10 mouse cellular contexts compared by ENCODE assay signal in the genomic region with DNA sequence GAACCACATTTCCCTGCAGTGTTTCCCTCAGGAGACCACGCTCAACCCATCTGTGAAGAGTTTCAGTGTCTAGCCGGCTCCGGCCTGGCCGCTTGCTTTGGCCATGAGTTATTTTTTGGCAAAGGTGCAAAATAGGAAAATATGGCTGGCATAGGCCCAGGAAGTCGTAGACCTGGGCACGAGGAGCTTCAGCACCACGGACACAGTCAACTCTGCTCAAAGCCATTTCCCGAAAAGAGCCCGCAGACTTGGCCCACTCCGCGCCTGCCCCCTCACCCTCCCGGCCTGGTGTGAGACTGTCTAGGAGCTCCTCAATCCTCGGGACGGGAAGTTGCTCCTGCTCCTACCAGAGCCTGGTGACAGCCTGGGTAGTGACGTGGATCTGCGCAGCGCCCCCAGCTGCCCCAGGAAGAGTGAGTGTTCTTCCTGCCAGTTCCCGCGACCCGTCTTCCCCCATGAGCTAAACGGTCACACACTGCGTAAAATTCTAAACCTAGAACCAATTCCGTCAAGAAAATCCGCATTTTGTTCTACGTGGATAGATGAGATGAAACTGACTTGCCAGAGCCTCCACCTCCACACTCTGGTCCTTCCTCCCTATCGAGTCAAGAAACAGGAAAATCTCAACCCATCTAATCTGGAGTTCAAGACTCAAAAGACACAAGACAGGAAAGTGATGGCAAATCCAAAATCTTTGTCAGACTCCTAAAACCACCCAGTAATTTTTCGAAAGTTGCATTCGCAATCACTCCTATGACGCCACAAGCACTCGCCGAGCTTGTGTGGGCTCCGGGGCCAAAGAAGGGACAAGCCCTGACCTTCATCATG. TPM values are rescaled to one million over a fixed set of nuclear protein-coding genes. Genes with fewer than 3 reads are reported as not detected.
DNase-seq lines count a peak whose midpoint lies in the region; ATAC-seq and TF ChIP-seq lines count a peak whose summit lies in the region.
"Had no signal": no experiment of that assay in that cellular context is flagged by ENCODE, and none has a peak within 500 bp of the region (broad histone marks: within the 10 kb centered on the region; RNA-seq: fewer than 3 reads in every experiment).

No protein-coding gene starts in this region.

- no peaks in the 10 kb centered on the region for H3K79me2 ChIP-seq in myocyte (ENCODE audit: control insufficient read depth, insufficient read depth)

- H3K9me3 ChIP-seq in heart, embryonic 16.5 days (replicated peaks; ENCODE audit: control insufficient read depth, low read length), result no peaks in the 10 kb centered on the region
- H3K9me3 ChIP-seq in kidney, postnatal 0 days (replicated peaks; ENCODE audit: low read length), result no peaks in the 10 kb centered on the region
- H3K9me3 ChIP-seq in liver, embryonic 13.5 days (replicated peaks), result no peaks in the 10 kb centered on the region

- no peaks in the 10 kb centered on the region for H3K36me3 ChIP-seq in heart, embryonic 16.5 days (ENCODE audit: control insufficient read depth, insufficient read depth)
- H3K36me3 ChIP-seq in kidney, postnatal 0 days (ENCODE audit: insufficient read depth, low read length), result no peaks in the 10 kb centered on the region
- no peaks in the 10 kb centered on the region for H3K36me3 ChIP-seq in liver, embryonic 13.5 days
- no peaks in the 10 kb centered on the region for H3K36me3 ChIP-seq in myocyte (ENCODE audit: control insufficient read depth, insufficient read depth)

- peak; percentile 63 for ATAC-seq in heart, embryonic 16.5 days (replicated peaks; ENCODE audit: extremely low read depth, insufficient read depth, low FRiP score)
- no peak; the same call in 1 of the 2 replicates for ATAC-seq in kidney, postnatal 0 days (replicated peaks; ENCODE audit: low FRiP score, low read depth)
- no peak for ATAC-seq in liver, embryonic 13.5 days (ENCODE audit: low read depth)

- peak overlapping the region; percentile 76 for H3K9ac ChIP-seq in heart, embryonic 16.5 days (ENCODE audit: low read length)
- H3K9ac ChIP-seq in kidney, postnatal 0 days (ENCODE audit: low read depth, low read length), result peak overlapping the region; percentile 29; the same call in 1 of the 2 replicates
- H3K9ac ChIP-seq in liver, embryonic 13.5 days, result peak overlapping the region; percentile 54; the same call in 1 of the 2 replicates

- TF ChIP-seq CTCF in embryonic fibroblast, embryonic 13.5 days (IDR thresholded peaks at IDR 0.05; ENCODE audit: borderline replicate concordance, insufficient read depth, low read length), result no peak; the same call in 1 of the 2 replicates
- peak; percentile 40; the same call in 1 of the 2 replicates for TF ChIP-seq CTCF in kidney, postnatal 0 days (IDR thresholded peaks at IDR 0.05; ENCODE audit: low read depth)

- peak; percentile 5 to 8 for DNase-seq in B cell, adult 2 months
- peak; percentile 15 to 21 for DNase-seq in adrenal gland, postnatal 4 days (ENCODE audit: low spot score in 2 of 2)
- DNase-seq in kidney, postnatal 0 days (ENCODE audit: low spot score), result peak; percentile 51
- no peak for DNase-seq in liver, embryonic 13.5 days
- peak; percentile 20 to 30 for DNase-seq in thymus, postnatal 36 days

- peak overlapping the region; percentile 93 for H3K4me2 ChIP-seq in heart, embryonic 16.5 days (ENCODE audit: low read depth, low read length)
- peak overlapping the region; percentile 64 for H3K4me2 ChIP-seq in kidney, postnatal 0 days (ENCODE audit: low read length)
- H3K4me2 ChIP-seq in liver, embryonic 13.5 days, result peak overlapping the region; percentile 69
- H3K4me2 ChIP-seq in myocyte (ENCODE audit: low read depth), result no peak overlapping the region

- no peak overlapping the region for H3ac ChIP-seq in myocyte (ENCODE audit: control insufficient read depth, insufficient read length)

- 4% methylated on average over 32 of the region's 32 CpGs for WGBS in heart, embryonic 16.5 days
- 10% methylated on average over 32 of the region's 32 CpGs for WGBS in kidney, postnatal 0 days
- WGBS in liver, embryonic 13.5 days (ENCODE audit: insufficient replicate concordance), result 8% methylated on average over 32 of the region's 32 CpGs

- peak overlapping the region; percentile 43 for H3K4me3 ChIP-seq in embryonic fibroblast, embryonic 13.5 days (ENCODE audit: insufficient read depth, low read length)
- H3K4me3 ChIP-seq in heart, embryonic 16.5 days (ENCODE audit: low read length), result peak overlapping the region; percentile 85
- H3K4me3 ChIP-seq in kidney, postnatal 0 days (replicated peaks; ENCODE audit: low read depth, low read length), result peak overlapping the region; percentile 44
- peak overlapping the region; percentile 61 for H3K4me3 ChIP-seq in liver, embryonic 13.5 days (replicated peaks)
- no peak overlapping the region for H3K4me3 ChIP-seq in myocyte

- H3K27me3 ChIP-seq in heart, embryonic 16.5 days (ENCODE audit: control insufficient read depth, insufficient read depth, low read length), result no peaks in the 10 kb centered on the region
- H3K27me3 ChIP-seq in kidney, postnatal 0 days (ENCODE audit: insufficient read depth, low read length), result no peaks in the 10 kb centered on the region
- peaks cover 50% of the 10 kb centered on the region for H3K27me3 ChIP-seq in liver, embryonic 13.5 days
- H3K27me3 ChIP-seq in myocyte (ENCODE audit: control insufficient read depth, insufficient read depth, insufficient read length), result no peaks in the 10 kb centered on the region

- TF ChIP-seq POLR2A in embryonic fibroblast, embryonic 13.5 days (IDR thresholded peaks at IDR 0.05; ENCODE audit: low read depth, low read length), result no peak
- TF ChIP-seq POLR2A in myocyte (IDR thresholded peaks at IDR 0.05; ENCODE audit: insufficient read length, low read depth), result no peak

- H3K27ac ChIP-seq in embryonic fibroblast, embryonic 13.5 days (ENCODE audit: insufficient read depth, low read length), result no peak overlapping the region
- peak overlapping the region; percentile 46 for H3K27ac ChIP-seq in heart, embryonic 16.5 days (ENCODE audit: low read length)
- H3K27ac ChIP-seq in kidney, postnatal 0 days, result no peak overlapping the region
- no peak overlapping the region for H3K27ac ChIP-seq in liver, embryonic 13.5 days

- H3K4me1 ChIP-seq in embryonic fibroblast, embryonic 13.5 days (ENCODE audit: control insufficient read depth, insufficient read depth, low read length), result no peaks in the 10 kb centered on the region
- H3K4me1 ChIP-seq in heart, embryonic 16.5 days (ENCODE audit: control insufficient read depth, insufficient read depth, low read length), result peaks cover 5% of the 10 kb centered on the region
- no peaks in the 10 kb centered on the region for H3K4me1 ChIP-seq in kidney, postnatal 0 days (replicated peaks; ENCODE audit: insufficient read depth, low read length)
- peaks cover 13% of the 10 kb centered on the region for H3K4me1 ChIP-seq in liver, embryonic 13.5 days (replicated peaks)

TF ChIP-seq in myocyte, 11 proteins besides CTCF, POLR2A, EP300 and RAD21:
- TF ChIP-seq MYOD1 (IDR thresholded peaks at IDR 0.05; ENCODE audit: control insufficient read depth in 1 of 3, insufficient read length in 2 of 3, low read depth in 2 of 3) (no peak), TCF3 (IDR thresholded peaks at IDR 0.05; ENCODE audit: insufficient read length, low read depth) (no peak), REST (IDR thresholded peaks at IDR 0.05; ENCODE audit: insufficient read depth, insufficient read length) (peak; percentile 14)
TF ChIP-seq in myocyte: peak in this region for 1.

RNA-seq across cellular contexts. Expression of a gene that starts 0.9 kb away (rescaled TPM):
- total RNA-seq in adrenal gland, postnatal 4 days (2021), result 1 to 10 TPM; 8.7 to 9.5 TPM
- 2.6 and 2.8 TPM in 2 replicates for polyA plus RNA-seq in embryonic fibroblast, embryonic 13.5 days (2011; ENCODE audit: insufficient read length, low read depth, missing spikeins)
- polyA plus RNA-seq in heart, embryonic 16.5 days (2015; fragmentation: Nextera tagmentation; extraction: Ambion mirVana), result 9.6 and 11.2 TPM in 2 replicates
- polyA plus RNA-seq in kidney, postnatal 0 days (2015; fragmentation: Nextera tagmentation; extraction: Ambion mirVana), result 5.9 and 6.9 TPM in 2 replicates
- 0.91 and 1.4 TPM in 2 replicates for polyA plus RNA-seq in liver, embryonic 13.5 days (2015; fragmentation: Nextera tagmentation; extraction: Ambion mirVana)
- 0.10 TPM for polyA plus RNA-seq in myocyte (2012; fragmentation: generic; extraction: Trizol)
- total RNA-seq: MEL; neutrophil, adult 5-6 weeks had no signal

RNA-seq across cellular contexts. Expression of a gene that starts 24.1 kb away (rescaled TPM):
- 10 to 100 TPM; 47.5 to 48.0 TPM for total RNA-seq in adrenal gland, postnatal 4 days (2021)
- 52.0 and 54.0 TPM in 2 replicates for polyA plus RNA-seq in embryonic fibroblast, embryonic 13.5 days (2011; ENCODE audit: insufficient read length, low read depth, missing spikeins)
- 57.5 and 66.3 TPM in 2 replicates for polyA plus RNA-seq in heart, embryonic 16.5 days (2015; fragmentation: Nextera tagmentation; extraction: Ambion mirVana)
- polyA plus RNA-seq in kidney, postnatal 0 days (2015; fragmentation: Nextera tagmentation; extraction: Ambion mirVana), result 70.3 and 75.8 TPM in 2 replicates
- 24.8 and 32.3 TPM in 2 replicates for polyA plus RNA-seq in liver, embryonic 13.5 days (2015; fragmentation: Nextera tagmentation; extraction: Ambion mirVana)
- 17.1 TPM for polyA plus RNA-seq in myocyte (2012; fragmentation: generic; extraction: Trizol)

RNA-seq across cellular contexts. Expression of a gene that starts 27.6 kb away (rescaled TPM):
- 10 to 100 TPM; 56.9 to 57.5 TPM for total RNA-seq in adrenal gland, postnatal 4 days (2021)
- 31.4 and 40.2 TPM in 2 replicates for polyA plus RNA-seq in embryonic fibroblast, embryonic 13.5 days (2011; ENCODE audit: insufficient read length, low read depth, missing spikeins)
- 22.9 and 23.9 TPM in 2 replicates for polyA plus RNA-seq in heart, embryonic 16.5 days (2015; fragmentation: Nextera tagmentation; extraction: Ambion mirVana)
- 40.9 and 43.6 TPM in 2 replicates for polyA plus RNA-seq in kidney, postnatal 0 days (2015; fragmentation: Nextera tagmentation; extraction: Ambion mirVana)
- polyA plus RNA-seq in liver, embryonic 13.5 days (2015; fragmentation: Nextera tagmentation; extraction: Ambion mirVana), result 20.0 and 25.5 TPM in 2 replicates
- 5.9 TPM for polyA plus RNA-seq in myocyte (2012; fragmentation: generic; extraction: Trizol)
